Mouse (Mus musculus) lung, adult 2 months (tissue): Measurements from ENCODE around the gene Tril. TPM values are rescaled to one million over a fixed set of nuclear protein-coding genes. Genes with fewer than 3 reads are reported as not detected.

Experiments used
- DNase-seq: peaks from one replicate; pipeline ENCODE4 v3.0.0; 2022
- H3K4me1 ChIP-seq: fragments of 200-500 bp; 2 replicates; pipeline ENCODE4 v1.6.1; 2011; ENCODE audit warnings: low read length; ENCODE audit not compliant: control insufficient read depth, insufficient read depth
- H3K4me3 ChIP-seq: fragments of 200-500 bp; replicated peaks from 2 replicates; pipeline ENCODE3; 2011; ENCODE audit warnings: low read depth, mild to moderate bottlenecking, control low read depth, low read length; ENCODE audit errors: extremely low read depth
- CTCF ChIP-seq: fragments of 200-500 bp; IDR thresholded peaks from 2 replicates; pipeline ENCODE4 v1.5.1; 2011; ENCODE audit warnings: mild to moderate bottlenecking, low read length, control low read depth; ENCODE audit not compliant: insufficient read depth
- POLR2A ChIP-seq: fragments of 200-500 bp; IDR thresholded peaks from 2 replicates; pipeline ENCODE4 v1.6.1; 2011; ENCODE audit warnings: low read depth, mild to moderate bottlenecking, control low read depth, low read length, borderline replicate concordance; ENCODE audit errors: extremely low read depth
- WGBS: fragments of 180-500 bp; shearing (Covaris S2); methylation state at CpG from one replicate; pipeline ENCODE4 v1.1.7; 2018; 5-methylcytosine and 5-hydroxymethylcytosine counted together
- polyA plus RNA-seq: library from polyadenylated mRNA; depleted of rRNA; stranded (reverse); fragments of >200 nt; gene quantifications from 2 replicates; pipeline ENCODE4 v1.2.3, GENCODE M21; 2012

The Tril gene
- polyA plus RNA-seq, 1 experiment: 28.6 TPM

DNA sequence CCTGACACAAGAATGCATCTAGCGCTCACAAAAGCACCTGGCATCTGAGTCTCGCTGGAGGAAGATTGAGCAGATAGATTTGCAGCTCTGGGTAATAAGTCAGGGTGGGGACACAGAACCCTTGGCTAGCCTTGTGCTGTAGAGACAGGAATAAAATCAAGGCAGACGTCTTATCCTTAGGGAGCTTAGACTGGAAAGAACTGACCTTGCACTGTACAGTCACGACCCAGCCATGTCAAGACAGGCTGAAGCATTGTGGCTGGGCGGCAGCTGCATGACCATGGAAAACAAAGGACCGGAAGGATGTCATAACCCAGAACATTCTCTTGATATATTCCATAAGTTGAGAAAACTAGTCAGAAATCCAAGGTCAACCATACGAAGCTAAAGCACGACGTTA is 11.8 kb downstream of the Tril start:
- Histone ChIP-seq H3K4me3 (no peak overlapping the region), H3K4me1 (no peaks in the 10 kb centered on the region)
- 82% methylated on average over 9 of the region's 9 CpGs for WGBS
- no peak for DNase-seq
- no peak for TF ChIP-seq POLR2A
- no peak for TF ChIP-seq CTCF

DNA sequence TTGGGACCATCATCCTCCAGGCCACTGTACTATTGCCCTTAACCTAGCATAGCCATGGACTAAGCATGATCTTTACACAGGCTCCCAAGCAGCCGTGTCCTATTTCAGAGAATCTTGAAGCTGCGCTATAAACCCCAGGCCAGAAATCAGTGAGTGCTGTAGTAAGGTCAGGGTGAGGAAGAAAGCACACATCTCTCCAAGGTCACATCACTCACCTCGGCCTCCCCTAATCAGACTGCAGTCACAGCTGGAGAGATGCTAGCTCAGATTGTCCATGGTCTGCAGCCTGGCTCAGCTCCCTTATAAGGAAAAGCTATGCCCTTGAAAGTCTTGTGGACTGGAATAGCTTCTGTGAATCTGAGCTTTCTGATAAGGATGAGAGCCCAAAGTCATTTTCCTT is 13.4 kb downstream of the Tril start:
- WGBS: 70% methylated on average over 3 of the region's 3 CpGs
- DNase-seq: no peak
- TF ChIP-seq CTCF (no peak), POLR2A (no peak)
- no peaks in the 10 kb centered on the region for H3K4me1 ChIP-seq
- H3K4me3 ChIP-seq: no peak overlapping the region

DNA sequence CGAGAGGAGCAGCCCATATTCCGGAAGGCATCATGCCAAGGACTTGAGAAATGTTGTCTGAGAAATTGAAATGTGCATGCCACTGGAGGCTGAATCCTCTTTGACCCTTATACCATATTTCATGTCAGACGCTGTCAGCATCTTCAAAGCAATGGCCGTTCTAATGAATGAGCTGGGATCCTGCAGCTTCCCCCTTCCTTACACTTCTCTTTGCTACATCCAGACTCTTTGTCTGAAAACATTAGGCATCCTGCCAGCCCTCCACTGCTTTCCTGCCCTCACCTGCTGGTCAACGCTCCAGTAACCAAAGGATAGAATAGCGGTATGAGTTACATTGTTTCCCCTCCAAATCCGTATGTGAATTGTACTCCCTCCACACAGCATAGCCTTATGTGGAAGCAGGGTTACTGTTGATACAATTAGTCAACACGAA is 14.0 kb downstream of the Tril start:
- no peak for DNase-seq
- TF ChIP-seq POLR2A (no peak), CTCF (no peak)
- H3K4me3 ChIP-seq: no peak overlapping the region
- 43% methylated on average over 8 of the region's 8 CpGs for WGBS
- no peaks in the 10 kb centered on the region for H3K4me1 ChIP-seq

DNA sequence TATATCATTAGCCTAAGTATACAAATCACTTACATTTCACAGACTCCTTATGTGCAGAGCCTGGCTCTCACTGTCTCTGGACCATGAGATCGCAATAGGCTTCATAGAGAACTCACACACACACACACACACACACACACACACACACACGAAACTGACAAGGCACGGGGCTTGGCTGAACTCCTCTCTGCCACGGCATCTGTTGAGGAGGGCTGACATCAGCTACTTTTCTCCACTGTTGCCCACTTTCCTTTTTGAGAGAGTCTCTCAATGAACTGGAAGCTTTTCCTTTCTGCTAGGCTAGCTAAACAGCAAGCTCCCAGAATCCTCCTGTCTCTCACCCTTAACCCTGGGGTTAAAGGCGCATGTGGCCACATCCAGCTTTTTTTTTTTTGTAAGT is 14.6 kb downstream of the Tril start:
- Histone ChIP-seq H3K4me1 (no peaks in the 10 kb centered on the region), H3K4me3 (no peak overlapping the region)
- TF ChIP-seq CTCF: no peak
- TF ChIP-seq POLR2A: no peak
- WGBS: 73% methylated on average over 5 of the region's 5 CpGs
- no peak for DNase-seq

DNA sequence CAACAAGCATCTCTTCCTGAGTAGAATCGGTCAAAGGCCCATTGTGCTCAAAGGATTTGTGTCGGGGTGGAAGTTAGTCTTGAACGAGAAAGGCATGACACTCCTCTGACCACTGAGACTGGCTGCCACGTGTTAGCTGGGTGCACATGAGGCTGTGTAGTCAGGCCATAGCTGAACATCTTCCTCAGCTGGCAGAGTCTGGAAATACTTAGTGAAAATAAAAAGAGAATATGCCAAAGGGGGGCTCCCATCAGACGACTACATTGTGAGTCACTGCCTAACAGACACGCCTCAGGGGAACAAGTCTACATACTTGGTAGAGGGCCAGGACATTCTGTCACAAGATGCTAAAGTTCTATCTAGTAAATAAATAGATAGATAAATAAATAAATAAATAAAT is 16.5 kb downstream of the Tril start:
- no peak overlapping the region for H3K4me3 ChIP-seq
- no peaks in the 10 kb centered on the region for H3K4me1 ChIP-seq
- 72% methylated on average over 6 of the region's 6 CpGs for whole genome bisulfite sequencing
- no peak for TF ChIP-seq POLR2A
- no peak for TF ChIP-seq CTCF
- DNase-seq: no peak

DNA sequence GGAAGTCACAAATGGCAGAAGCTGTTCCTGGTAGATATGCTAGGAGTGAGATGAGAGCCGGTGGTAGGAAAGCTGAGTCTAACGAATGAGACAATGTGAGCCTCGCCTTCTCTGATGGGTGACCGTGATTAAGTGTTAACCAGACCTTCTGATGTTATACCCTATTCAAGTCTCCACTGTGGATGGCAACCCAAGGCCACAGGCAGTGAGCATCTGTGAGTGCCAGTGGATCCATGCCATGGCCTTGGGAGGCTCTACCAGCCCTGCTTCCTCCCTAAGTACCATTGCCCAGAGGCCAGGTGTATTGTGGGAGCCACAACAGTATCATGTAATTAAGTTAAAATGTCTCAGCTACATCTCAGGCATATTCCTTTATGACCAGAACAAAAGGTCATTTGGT is 17.1 kb downstream of the Tril start:
- 93% methylated on average over 4 of the region's 4 CpGs for WGBS
- TF ChIP-seq CTCF: no peak
- TF ChIP-seq POLR2A: no peak
- Histone ChIP-seq H3K4me3 (no peak overlapping the region), H3K4me1 (no peaks in the 10 kb centered on the region)
- DNase-seq: no peak

DNA sequence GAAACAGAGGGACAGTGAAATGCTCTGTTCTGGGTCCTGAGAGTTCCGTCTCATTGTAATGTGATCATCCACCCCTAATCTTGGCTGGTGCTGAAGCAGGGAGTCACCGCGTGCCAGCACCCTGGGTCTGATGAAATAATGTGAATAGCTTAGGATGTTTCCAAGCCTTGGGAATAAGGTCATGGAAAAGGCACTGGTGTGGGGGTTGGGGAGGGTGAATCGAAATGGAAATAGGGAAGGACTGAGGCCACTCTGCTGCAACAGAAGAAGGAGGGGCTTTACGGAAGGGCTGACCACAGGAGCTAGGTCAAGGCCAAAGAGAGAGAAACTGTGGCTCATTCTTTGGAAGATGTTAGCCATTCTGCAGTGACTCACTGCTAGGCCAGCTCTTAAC is 18.7 kb downstream of the Tril start:
- Histone ChIP-seq H3K4me3 (no peak overlapping the region), H3K4me1 (no peaks in the 10 kb centered on the region)
- DNase-seq: no peak
- TF ChIP-seq POLR2A (no peak), CTCF (no peak)
- 46% methylated on average over 5 of the region's 5 CpGs for WGBS

DNA sequence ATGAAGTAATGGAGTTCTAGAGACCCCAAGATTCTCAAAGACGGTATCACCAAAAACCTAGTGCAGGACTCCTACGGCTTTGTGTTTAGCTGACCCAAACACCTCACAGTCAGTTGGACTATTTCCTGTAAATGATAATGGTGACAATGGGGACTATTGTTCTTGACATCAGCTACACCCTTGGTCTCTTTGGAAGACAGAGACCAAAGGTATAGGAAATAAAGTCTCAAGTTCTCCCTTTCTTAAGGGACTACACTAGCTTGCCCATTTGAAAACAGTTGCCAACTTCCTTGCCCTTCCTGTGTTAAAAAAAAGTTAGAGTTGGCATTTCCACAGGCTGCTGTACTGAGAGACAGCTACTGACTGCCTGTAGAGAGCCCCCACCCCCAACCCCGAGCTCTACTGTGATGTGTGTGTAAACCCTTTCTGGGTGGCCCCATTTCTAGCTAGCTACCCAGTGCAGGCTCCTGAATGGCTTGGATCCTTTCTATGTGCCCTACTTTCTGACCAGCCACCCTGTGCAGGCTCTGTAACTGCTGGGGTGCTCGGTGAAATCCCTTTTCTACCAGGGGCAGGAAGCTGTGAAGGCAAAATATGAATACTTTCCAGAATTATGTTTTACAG is 19.2 kb downstream of the Tril start:
- Histone ChIP-seq H3K4me1 (no peaks in the 10 kb centered on the region), H3K4me3 (no peak overlapping the region)
- no peak for TF ChIP-seq POLR2A
- TF ChIP-seq CTCF: no peak
- no peak for DNase-seq
- 43% methylated on average over 4 of the region's 4 CpGs for WGBS

DNA sequence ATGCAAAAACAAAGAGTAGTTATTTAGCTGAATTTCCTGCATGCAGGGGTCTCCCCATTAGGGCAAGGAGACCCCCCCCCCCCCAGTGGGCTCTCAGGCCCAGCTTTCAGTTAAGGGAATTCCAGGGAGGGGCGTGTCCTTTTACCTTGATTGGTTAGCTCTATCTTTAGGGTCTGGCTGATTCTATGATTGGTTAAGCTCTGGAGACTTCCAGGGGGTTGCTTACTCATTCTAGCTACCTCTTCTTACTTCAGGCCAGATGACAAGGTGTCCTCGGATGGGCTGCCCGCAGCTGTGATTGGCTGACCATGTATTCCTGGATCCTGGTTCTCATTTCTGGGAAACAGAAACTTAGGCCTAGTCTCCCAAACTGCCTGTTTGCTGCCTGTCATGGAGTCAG is 21.8 kb downstream of the Tril start:
- 93% methylated on average over 3 of the region's 3 CpGs for WGBS
- H3K4me3 ChIP-seq: no peak overlapping the region
- no peak for DNase-seq
- TF ChIP-seq POLR2A: no peak
- TF ChIP-seq CTCF: no peak
- no peaks in the 10 kb centered on the region for H3K4me1 ChIP-seq

DNA sequence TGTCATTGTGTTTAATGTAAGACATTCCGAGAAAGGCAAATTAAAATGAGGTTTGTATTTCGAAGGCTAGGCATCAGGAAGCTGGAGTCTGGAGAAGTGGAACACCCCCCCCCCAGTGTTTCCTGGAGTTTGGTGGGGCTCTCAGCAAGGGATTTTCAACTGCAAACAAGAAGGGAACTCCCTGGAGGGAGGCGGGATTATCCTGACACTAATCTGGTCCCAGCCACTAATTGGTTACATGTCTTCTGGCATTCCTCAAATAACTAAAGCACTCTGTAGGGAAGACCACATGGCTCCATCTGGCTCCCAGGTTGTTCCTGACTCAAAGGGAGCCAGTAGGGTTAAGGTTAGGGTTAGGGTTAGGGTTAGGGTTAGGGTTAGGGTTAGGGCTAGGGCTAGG is 23.8 kb downstream of the Tril start:
- no peak for TF ChIP-seq POLR2A
- TF ChIP-seq CTCF: no peak
- 56% methylated on average over 3 of the region's 3 CpGs for WGBS

More for the DNA sequence above, 23.8 kb downstream of the Tril start:
- Histone ChIP-seq H3K4me3 (no peak overlapping the region), H3K4me1 (no peaks in the 10 kb centered on the region)
- no peak for DNase-seq
